Mouse (Mus musculus) liver, embryonic 16.5 days (tissue): Measurements from ENCODE around the gene Scarf1. TPM values are rescaled to one million over a fixed set of nuclear protein-coding genes. Genes with fewer than 3 reads are reported as not detected.

Experiments used
- ATAC-seq: fragments of 200-750 bp; cut with Nextera tagmentation; 2 replicates; pipeline ENCODE4 v1.8.0; 2017; ENCODE audit warnings: low read depth, mild to moderate bottlenecking, moderate number of reproducible peaks, moderate library complexity
- H3K27ac ChIP-seq: fragments of 300-500 bp; sonication (generic); 2 replicates; pipeline ENCODE4 v1.5.1; 2014; ENCODE audit warnings: mild to moderate bottlenecking, low read length
- H3K27me3 ChIP-seq: fragments of 300-500 bp; sonication (generic); 2 replicates; pipeline ENCODE4 v1.6.1; 2014; ENCODE audit warnings: low read depth, low read length, mixed read lengths; ENCODE audit not compliant: control insufficient read depth, insufficient read depth
- H3K36me3 ChIP-seq: fragments of 300-500 bp; sonication (generic); 2 replicates; pipeline ENCODE4 v1.6.1; 2014; ENCODE audit warnings: mild to moderate bottlenecking; ENCODE audit not compliant: control insufficient read depth, insufficient read depth
- H3K4me1 ChIP-seq: fragments of 300-500 bp; sonication (generic); 2 replicates; pipeline ENCODE4 v1.6.1; 2014; ENCODE audit warnings: low read depth, low read length, mixed read lengths; ENCODE audit not compliant: control insufficient read depth
- H3K4me2 ChIP-seq: fragments of 300-500 bp; sonication (generic); 2 replicates; pipeline ENCODE4 v1.6.1; 2014; ENCODE audit warnings: low read depth, low read length, mixed read lengths
- H3K4me3 ChIP-seq: fragments of 300-500 bp; sonication (generic); 2 replicates; pipeline ENCODE4 v1.5.1; 2014; ENCODE audit warnings: low read depth, mild to moderate bottlenecking, low read length
- H3K9ac ChIP-seq: fragments of 300-500 bp; sonication (generic); 2 replicates; pipeline ENCODE4 v1.6.1; 2014; ENCODE audit warnings: low read depth, low read length
- H3K9me3 ChIP-seq: fragments of 300-500 bp; sonication (generic); replicated peaks from 2 replicates; pipeline ENCODE4 v1.6.1; 2016; ENCODE audit warnings: low read length; ENCODE audit not compliant: control insufficient read depth
- WGBS: fragments of 180-500 bp; shearing (Covaris S2); extraction: QIAGEN DNeasy Blood & Tissue Kit; methylation state at CpG from one replicate; pipeline ENCODE4 v1.1.7; 2014; ENCODE audit not compliant: insufficient replicate concordance; 5-methylcytosine and 5-hydroxymethylcytosine counted together
- polyA plus RNA-seq: library from polyadenylated mRNA; unstranded; fragments of >200 nt; fragmentation: Nextera tagmentation; extraction: Ambion mirVana; gene quantifications from 2 replicates; pipeline ENCODE4 v1.2.1, GENCODE M21; 2015

Scarf1 gene
- polyA plus RNA-seq, 1 experiment from 2014 or later = 3.4 TPM

GRCm38 (mm10) chr11:75522793-75523192 is 9.5 kb downstream of the Scarf1 start:
- no peaks in the 10 kb centered on the region for H3K9me3 ChIP-seq
- H3K9ac ChIP-seq = no peak overlapping the region
- no peaks in the 10 kb centered on the region for H3K36me3 ChIP-seq
- no peaks in the 10 kb centered on the region for H3K4me1 ChIP-seq
- ATAC-seq = no peak
- 75% methylated on average over 2 of the region's 2 CpGs for WGBS
- no peaks in the 10 kb centered on the region for H3K27me3 ChIP-seq
- no peak overlapping the region for H3K27ac ChIP-seq
- H3K4me2 ChIP-seq = no peak overlapping the region
- no peak overlapping the region for H3K4me3 ChIP-seq

GRCm38 (mm10) chr11:75525531-75526125 is 12.3 kb downstream of the Scarf1 start:
- no peak overlapping the region for H3K27ac ChIP-seq

GRCm38 (mm10) chr11:75526943-75527342 is 13.6 kb downstream of the Scarf1 start:
- H3K4me2 ChIP-seq = no peak overlapping the region
- no peaks in the 10 kb centered on the region for H3K27me3 ChIP-seq
- no peak overlapping the region for H3K9ac ChIP-seq
- ATAC-seq = no peak
- no peak overlapping the region for H3K27ac ChIP-seq
- peaks cover 10% of the 10 kb centered on the region for H3K4me1 ChIP-seq
- H3K36me3 ChIP-seq = no peaks in the 10 kb centered on the region
- WGBS = 66% methylated on average over 6 of the region's 6 CpGs
- H3K4me3 ChIP-seq = no peak overlapping the region
- H3K9me3 ChIP-seq = no peaks in the 10 kb centered on the region

More at GRCm38 (mm10) chr11:75525531-75526125, 12.3 kb downstream of the Scarf1 start:
- no peak for ATAC-seq
- H3K9ac ChIP-seq = no peak overlapping the region
- H3K4me1 ChIP-seq = peaks cover 2% of the 10 kb centered on the region
- no peak overlapping the region for H3K4me3 ChIP-seq
- H3K27me3 ChIP-seq = no peaks in the 10 kb centered on the region
- WGBS = 75% methylated on average over 15 of the region's 15 CpGs
- H3K9me3 ChIP-seq = no peaks in the 10 kb centered on the region
- no peak overlapping the region for H3K4me2 ChIP-seq
- no peaks in the 10 kb centered on the region for H3K36me3 ChIP-seq

GRCm38 (mm10) chr11:75529771-75530170 is 16.4 kb downstream of the Scarf1 start:
- ATAC-seq = no peak
- H3K4me3 ChIP-seq = no peak overlapping the region
- peaks cover 17% of the 10 kb centered on the region for H3K4me1 ChIP-seq
- no peak overlapping the region for H3K9ac ChIP-seq
- H3K27ac ChIP-seq = no peak overlapping the region
- no peak overlapping the region for H3K4me2 ChIP-seq
- peaks cover 11% of the 10 kb centered on the region for H3K27me3 ChIP-seq
- H3K36me3 ChIP-seq = no peaks in the 10 kb centered on the region
- no peaks in the 10 kb centered on the region for H3K9me3 ChIP-seq
- 43% methylated on average over 4 of the region's 4 CpGs for WGBS

GRCm38 (mm10) chr11:75530325-75530724 is 17.0 kb downstream of the Scarf1 start:
- Histone ChIP-seq H3K4me2 (peak overlapping the region; percentile 100), H3K9ac (peak overlapping the region; percentile 86), H3K27ac (peak overlapping the region; percentile 88; the same call in 1 of the 2 replicates), H3K36me3 (no peaks in the 10 kb centered on the region), H3K4me1 (peaks cover 22% of the 10 kb centered on the region), H3K4me3 (peak overlapping the region; percentile 79), H3K9me3 (no peaks in the 10 kb centered on the region), H3K27me3 (peaks cover 11% of the 10 kb centered on the region)
- ATAC-seq = peak; percentile 41
- under 1% methylated on average over 10 of the region's 10 CpGs for WGBS

- ATAC-seq = peak; percentile 14
- Histone ChIP-seq H3K36me3 (no peaks in the 10 kb centered on the region), H3K27ac (peak overlapping the region; percentile 88), H3K27me3 (peaks cover 11% of the 10 kb centered on the region), H3K4me2 (peak overlapping the region; percentile 100), H3K9ac (peak overlapping the region; percentile 86), H3K4me3 (peak overlapping the region; percentile 79), H3K9me3 (no peaks in the 10 kb centered on the region), H3K4me1 (peaks cover 26% of the 10 kb centered on the region)
- under 1% methylated on average over 31 of the region's 31 CpGs for WGBS
These were observed 17.6 kb downstream of the Scarf1 start for GRCm38 (mm10) chr11:75530845-75531373.

GRCm38 (mm10) chr11:75531469-75532242 is 18.3 kb downstream of the Scarf1 start, which contains the start of gene Slc43a2:
Gene Slc43a2, plus strand, starts transcription at chr11:75531694.
- peak within 1 kb of the TSS; percentile 100 for H3K4me2 ChIP-seq
- peak; percentile 84 for ATAC-seq
- WGBS = under 1% methylated on average over 62 of the region's 62 CpGs
- H3K9me3 ChIP-seq = no peaks in the 10 kb centered on the region
- H3K36me3 ChIP-seq = no peaks in the 10 kb centered on the region
- H3K27me3 ChIP-seq = peaks cover 11% of the 10 kb centered on the region
- H3K9ac ChIP-seq = peak within 1 kb of the TSS; percentile 86
- H3K4me1 ChIP-seq = peaks cover 26% of the 10 kb centered on the region
- peak within 1 kb of the TSS; percentile 79 for H3K4me3 ChIP-seq
- H3K27ac ChIP-seq = peak within 1 kb of the TSS; percentile 88

GRCm38 (mm10) chr11:75532340-75533277 is 19.3 kb downstream of the Scarf1 start:
- Histone ChIP-seq H3K27me3 (peaks cover 11% of the 10 kb centered on the region), H3K9ac (peak overlapping the region; percentile 86), H3K27ac (peak overlapping the region; percentile 88; the same call in 1 of the 2 replicates), H3K4me3 (peak overlapping the region; percentile 79), H3K4me1 (peaks cover 26% of the 10 kb centered on the region), H3K36me3 (no peaks in the 10 kb centered on the region), H3K4me2 (peak overlapping the region; percentile 100), H3K9me3 (no peaks in the 10 kb centered on the region)
- WGBS = 5% methylated on average over 38 of the region's 38 CpGs
- ATAC-seq = no peak
